Mouse (Mus musculus) CD4-positive naive resting alpha-beta T cell, adult 76 days (primary cell): ENCODE data around the gene Zfp961. TPM values are rescaled to one million over a fixed set of nuclear protein-coding genes. Genes with fewer than 3 reads are reported as not detected.

Experiments used
- total RNA-seq: library from RNA; stranded (reverse); gene quantifications from one replicate; pipeline ENCODE4 v1.2.4, GENCODE M21; 2023

The Zfp961 gene
- total RNA-seq: 8.1 TPM

DNA sequence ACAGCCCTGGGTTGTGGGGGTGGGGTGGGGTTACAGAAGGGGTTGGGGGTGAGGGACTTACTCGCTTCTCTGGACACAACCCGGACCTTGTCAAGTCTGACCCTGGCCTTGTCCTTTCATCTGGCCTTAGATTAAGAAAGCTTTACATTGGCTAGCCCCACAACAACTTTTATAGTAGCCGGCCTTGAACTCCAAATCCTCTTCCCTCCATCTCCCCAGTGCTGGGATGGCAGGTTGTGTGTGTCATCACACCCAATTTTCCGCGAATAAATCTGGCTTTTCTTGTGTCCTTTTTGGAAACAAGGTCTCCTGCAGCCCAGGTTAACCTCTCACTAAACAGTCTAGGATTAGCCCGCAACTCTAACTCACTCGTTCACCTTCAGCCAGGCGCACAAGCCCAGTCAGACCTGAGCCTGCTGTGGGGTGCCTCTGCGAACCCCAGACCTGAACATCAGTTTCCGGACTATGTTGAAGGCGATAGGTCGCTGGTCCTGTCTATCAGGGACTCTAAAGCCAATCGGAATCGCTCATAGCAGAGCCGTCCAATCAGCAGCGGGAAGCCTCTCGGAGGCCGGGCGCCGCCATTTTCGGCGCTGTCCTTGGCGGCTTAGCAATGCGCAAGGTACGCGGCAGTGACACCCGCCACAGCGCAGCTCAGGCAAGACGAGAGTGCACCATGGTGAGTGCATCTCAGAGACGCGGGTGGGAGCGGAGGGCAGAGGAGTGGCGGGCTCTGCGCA lies at the start of gene Zfp961:
TSS of gene Zfp961 (plus strand) at position 557 of the 740 bp plus-strand sequence.

DNA sequence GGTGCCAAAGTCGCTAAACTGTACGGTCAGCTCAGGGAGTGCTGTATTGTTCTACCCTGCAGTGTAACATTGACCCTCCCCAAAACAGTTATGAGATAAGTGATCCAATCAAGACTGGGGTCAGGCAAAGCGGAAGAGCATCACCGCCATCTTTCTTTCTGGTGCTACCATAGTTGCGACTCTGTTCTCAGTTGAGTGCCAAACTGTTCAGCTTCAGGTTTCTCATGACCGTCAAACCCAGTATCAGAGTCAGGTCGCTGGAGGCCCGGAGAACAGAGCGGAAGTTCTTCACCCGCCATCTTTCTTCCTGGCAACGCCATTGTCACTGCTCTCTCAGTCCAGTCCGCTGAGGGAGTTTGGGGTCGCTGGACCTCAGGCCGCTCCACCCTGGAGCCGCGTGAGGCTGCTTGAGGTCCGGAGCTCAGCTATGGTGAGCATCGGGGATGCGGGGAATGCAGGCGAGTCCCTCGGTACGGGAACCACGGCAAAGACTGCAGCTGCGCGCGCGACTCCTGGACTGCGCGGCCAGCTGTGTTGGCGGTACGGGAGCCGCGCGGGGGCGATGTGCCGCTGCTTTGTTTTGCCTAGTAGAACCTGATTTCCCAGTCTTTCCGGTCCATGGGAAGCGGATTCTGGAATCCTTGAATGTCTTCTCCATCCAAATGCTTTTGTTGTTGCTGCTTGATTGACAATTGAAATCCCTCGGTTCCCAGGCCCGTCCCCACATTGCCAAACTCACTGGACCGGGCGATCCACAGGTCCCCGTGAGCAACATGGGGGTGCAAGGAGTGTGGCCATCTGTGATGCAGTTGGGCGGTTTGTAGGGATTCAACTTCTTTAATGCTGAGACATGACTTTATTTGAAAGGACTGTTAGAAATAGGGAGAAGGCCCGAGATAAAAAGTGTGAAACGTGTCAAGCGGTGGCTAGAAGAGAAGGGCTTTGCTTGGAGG lies 42.3 kb upstream of the Zfp961 start, which contains the start of the genes Zfp882 and Zfp617:
TSS of gene Zfp882 (plus strand) at position 300 of the 953 bp plus-strand sequence.
TSS of gene Zfp617 (plus strand) at position 327 of the 953 bp plus-strand sequence.

DNA sequence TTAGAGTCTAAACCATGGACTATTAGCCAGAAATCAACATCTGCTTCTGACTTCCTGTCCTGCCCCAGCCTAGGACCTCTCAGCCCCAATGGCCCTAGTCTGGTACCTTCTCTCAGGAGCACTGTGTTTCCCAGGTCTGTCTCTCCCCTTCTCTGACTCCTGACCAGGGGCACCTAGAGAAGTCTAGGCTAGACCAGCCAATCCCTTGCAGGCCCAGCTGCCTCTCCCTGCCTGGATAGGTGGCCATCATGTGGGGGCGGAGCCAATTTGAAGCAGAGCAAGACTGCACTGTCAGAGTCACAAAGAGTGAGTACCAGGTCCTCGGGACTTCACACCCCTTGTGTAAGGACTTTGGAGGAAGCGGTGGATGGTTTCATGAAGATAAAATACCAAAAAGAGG lies 58.6 kb downstream of the Zfp961 start, which contains the start of gene Cyp4f18:
TSS of gene Cyp4f18 (minus strand) at position 154 of the 400 bp plus-strand sequence.

DNA sequence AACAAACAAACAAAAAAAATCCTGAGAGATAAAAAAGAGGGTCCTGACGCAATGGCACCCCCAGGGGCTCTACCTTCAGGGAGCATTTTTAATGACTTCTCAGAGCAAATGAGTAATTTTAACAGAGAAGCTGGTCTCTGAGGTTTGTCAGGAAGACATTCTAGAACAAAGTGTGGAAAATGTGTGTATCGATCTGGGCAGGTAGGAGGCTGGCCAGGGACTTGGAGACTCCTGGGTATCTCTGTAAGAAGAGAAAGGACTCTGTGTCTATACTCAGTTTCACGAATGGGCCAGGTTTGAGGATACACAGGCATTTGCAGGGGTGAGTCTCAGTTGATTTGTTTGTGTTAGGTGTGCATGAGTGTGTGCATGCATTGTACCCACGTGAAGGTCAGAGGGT lies 90.1 kb downstream of the Zfp961 start, which contains the start of gene Olfr372:
TSS of gene Olfr372 (plus strand) at position 301 of the 400 bp plus-strand sequence.

Other genes with a start within 250 kb of the Zfp961 start
- gene B3gnt3, start 249.2 kb upstream of the Zfp961 start, total RNA-seq: 0.53 TPM
- 99.7 TPM for gene Fcho1, start 225.3 kb upstream of the Zfp961 start, total RNA-seq
- 11.5 TPM for gene Zfp709, start 69.0 kb upstream of the Zfp961 start, total RNA-seq
- 5.5 TPM for gene Zfp882, start 42.4 kb upstream of the Zfp961 start, total RNA-seq
- 8.0 TPM for gene Zfp617, start 42.4 kb upstream of the Zfp961 start, total RNA-seq
- gene Cyp4f18, start 58.6 kb downstream of the Zfp961 start, total RNA-seq: 12.9 TPM
- gene Olfr372, start 90.2 kb downstream of the Zfp961 start, total RNA-seq: not detected
- 0.21 TPM for gene Olfr373, start 132.1 kb downstream of the Zfp961 start, total RNA-seq
- gene Olfr374, start 156.0 kb downstream of the Zfp961 start, total RNA-seq: 0.38 TPM
- gene Tpm4, start 183.9 kb downstream of the Zfp961 start, total RNA-seq: 151 TPM
- gene Rab8a, start 210.2 kb downstream of the Zfp961 start, total RNA-seq: 122 TPM
- 13.5 TPM for gene Hsh2d, start 238.6 kb downstream of the Zfp961 start, total RNA-seq